Mouse (Mus musculus): ENCODE data around the gene Tfap2c. TPM values are rescaled to one million over a fixed set of nuclear protein-coding genes. Genes with fewer than 3 reads are reported as not detected.

The Tfap2c gene
- polyA plus RNA-seq, 1 experiment from 2014 or later = 35.8 TPM

DNA sequence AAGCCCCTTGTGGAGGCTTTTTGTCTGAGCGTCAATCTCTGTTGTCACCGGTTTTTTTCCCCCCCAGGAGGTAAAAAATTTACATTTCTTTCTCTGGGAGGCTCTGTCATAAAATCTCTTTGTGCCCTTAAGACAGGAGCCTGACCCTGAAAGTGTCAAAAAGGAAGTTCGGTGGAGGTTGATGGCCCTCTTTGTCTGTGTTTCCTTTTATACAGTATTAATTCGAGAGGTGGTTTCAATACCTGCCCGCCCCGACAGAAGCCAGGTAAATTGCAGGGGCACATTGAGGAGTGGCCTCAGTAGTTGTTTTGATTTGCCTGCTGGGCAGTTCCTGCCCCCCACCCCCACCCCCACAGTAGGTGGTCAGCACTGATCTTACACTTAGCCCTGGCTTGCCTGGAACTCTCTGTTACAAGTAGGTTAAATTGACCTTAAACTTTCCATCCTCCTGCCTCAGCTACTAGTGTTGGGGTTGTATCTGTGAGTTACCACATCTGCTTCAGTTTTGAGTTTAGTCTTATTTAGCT is 4.7 kb upstream of the Tfap2c start:
- Histone ChIP-seq H3K27me3 (peaks cover 80% of the 10 kb centered on the region), H3K9ac (no peak overlapping the region), H3K9me3 (no peaks in the 10 kb centered on the region; the same call in 1 of the 2 replicates), H3K4me2 (no peak overlapping the region), H3K4me1 (peaks cover 24% of the 10 kb centered on the region), H3K27ac (no peak overlapping the region), H3K4me3 (replicated peaks) (no peak overlapping the region), H3K36me3 (replicated peaks) (no peaks in the 10 kb centered on the region)
- 12% methylated on average over 6 of the region's 6 CpGs for WGBS
- no peak for ATAC-seq (ENCODE audit: low FRiP score)

DNA sequence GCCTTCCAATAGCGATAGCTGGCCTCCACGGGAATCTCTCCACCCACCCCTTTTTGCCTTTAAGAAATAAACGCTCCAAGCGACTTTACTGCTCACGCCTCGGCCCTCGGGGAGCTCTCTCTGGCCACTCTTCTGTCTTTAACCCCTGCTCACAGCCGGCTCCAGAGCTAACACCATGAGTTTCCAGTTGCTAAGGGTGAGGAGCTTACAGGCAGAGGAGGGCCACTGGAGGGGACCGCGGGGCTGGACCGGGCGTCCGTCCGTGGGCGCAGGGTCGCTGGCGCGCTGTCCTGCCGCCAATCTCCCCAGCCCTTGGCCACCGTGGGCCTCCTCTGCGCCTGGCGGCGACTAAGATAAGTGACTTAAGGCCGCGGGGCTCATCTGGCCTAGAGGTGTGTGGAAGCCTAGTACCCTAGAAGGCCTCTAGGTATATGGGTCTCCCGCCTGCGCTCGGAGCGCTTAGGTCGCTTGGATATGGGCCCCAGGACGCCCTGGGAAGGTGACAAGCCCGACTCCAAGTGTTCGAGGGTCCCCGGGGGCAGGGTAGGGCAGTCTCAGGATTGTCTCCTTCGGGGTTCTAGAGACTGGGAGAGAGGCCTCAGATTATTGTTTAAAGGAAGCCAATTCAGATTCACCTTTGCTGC is 3.7 kb upstream of the Tfap2c start:
- WGBS = 6% methylated on average over 35 of the region's 35 CpGs
- H3K27me3 ChIP-seq = peaks cover 90% of the 10 kb centered on the region
- H3K9ac ChIP-seq = no peak overlapping the region
- H3K36me3 ChIP-seq (replicated peaks) = no peaks in the 10 kb centered on the region
- no peaks in the 10 kb centered on the region for H3K9me3 ChIP-seq
- no peak overlapping the region for H3K4me2 ChIP-seq
- H3K4me3 ChIP-seq (replicated peaks) = no peak overlapping the region
- H3K4me1 ChIP-seq = peaks cover 33% of the 10 kb centered on the region
- H3K27ac ChIP-seq = no peak overlapping the region
- no peak for ATAC-seq (ENCODE audit: low FRiP score)

DNA sequence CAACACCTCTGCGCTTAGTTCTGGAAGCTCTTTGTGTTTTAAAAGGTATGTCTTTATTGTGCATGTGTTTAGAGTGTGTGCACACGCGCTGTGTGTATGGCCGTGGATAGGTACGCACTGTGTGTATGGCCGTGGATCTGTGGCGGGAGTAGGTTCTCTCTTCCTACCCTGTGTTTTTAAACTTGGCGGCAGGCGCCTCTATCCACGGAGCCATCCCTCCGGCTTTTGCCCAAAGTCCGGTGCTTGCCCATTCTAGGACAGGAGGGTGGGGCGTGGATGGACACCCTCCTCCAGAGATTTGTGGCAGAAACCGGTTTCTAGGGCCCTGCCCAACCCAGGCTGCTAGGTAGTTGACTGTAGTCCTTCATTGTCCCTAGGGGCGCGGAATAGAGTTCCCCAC is 2.8 kb upstream of the Tfap2c start:
- Histone ChIP-seq H3K4me1 (peaks cover 42% of the 10 kb centered on the region), H3K36me3 (replicated peaks) (no peaks in the 10 kb centered on the region), H3K9ac (no peak overlapping the region), H3K27me3 (peaks cover 95% of the 10 kb centered on the region), H3K27ac (no peak overlapping the region), H3K4me2 (no peak overlapping the region), H3K4me3 (replicated peaks) (peak overlapping the region; percentile 28; the same call in 1 of the 2 replicates), H3K9me3 (no peaks in the 10 kb centered on the region)
- no peak for ATAC-seq (ENCODE audit: low FRiP score)
- WGBS = 15% methylated on average over 16 of the region's 16 CpGs

DNA sequence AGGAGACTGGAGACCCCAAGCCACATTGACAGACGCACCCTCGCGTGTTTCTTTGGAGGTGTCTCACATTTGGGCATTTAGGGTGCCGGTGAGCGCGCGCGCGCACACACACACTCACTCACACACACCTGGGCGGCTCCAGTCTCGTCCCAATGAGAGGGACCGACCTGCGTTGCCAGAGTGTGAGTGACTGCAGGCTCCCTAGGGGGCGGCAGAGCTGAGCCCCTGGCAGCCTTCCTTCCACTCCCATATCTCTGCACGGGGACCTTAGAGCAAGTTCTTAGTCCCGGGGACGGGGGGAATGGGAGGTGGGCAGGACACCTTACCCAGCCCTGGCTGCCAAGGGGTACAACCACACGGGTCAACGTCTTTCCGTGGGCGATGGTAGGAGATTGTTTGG is 2.3 kb upstream of the Tfap2c start:
- WGBS = under 1% methylated on average over 21 of the region's 21 CpGs
- H3K9ac ChIP-seq = 0 out of 2 replicates have a peak overlapping the region, but pooled peaks have one; percentile 12
- peak overlapping the region; percentile 49 for H3K4me2 ChIP-seq

DNA sequence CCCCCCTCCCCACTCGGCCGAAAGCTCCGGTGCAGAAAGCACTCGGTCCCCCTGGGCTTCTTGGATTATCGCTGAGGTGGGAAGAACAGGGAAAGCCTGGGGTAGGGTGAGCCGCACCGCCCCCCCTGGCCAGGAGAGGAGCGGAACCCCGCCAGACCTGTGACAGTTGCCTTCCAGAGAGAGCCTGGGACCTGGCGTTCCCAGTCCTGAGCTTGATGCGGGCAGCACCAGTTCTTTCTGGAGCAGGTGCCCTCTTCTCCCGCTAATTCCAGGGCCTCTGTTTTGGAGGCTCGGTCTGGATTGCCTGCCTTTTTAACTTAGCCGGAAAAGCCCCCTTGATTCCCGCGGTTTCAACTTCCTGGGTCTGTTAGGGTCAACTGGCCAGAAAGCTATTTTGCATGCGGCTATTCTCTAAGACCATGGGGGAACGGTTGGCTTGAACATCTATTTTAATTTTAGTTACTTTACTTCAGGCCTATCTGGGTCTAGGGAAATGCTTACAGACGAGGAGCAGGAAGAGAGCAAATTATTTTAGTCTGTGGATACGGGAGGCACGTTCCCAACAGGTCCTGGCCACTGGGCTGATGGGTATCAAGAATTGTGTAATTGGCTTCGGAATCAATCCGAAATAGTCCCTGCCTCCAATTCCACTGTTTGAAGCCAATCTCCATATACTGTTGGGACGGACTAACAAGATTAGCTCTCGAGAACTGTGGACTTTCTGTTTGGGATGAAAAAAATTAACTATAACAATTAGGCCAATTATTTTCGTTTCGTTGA is 1.4 kb upstream of the Tfap2c start:
- Histone ChIP-seq H3K9ac (0 out of 2 replicates have a peak overlapping the region, but pooled peaks have one; percentile 12), H3K4me1 (peaks cover 53% of the 10 kb centered on the region)

More for the DNA sequence above, 2.3 kb upstream of the Tfap2c start:
- Histone ChIP-seq H3K27me3 (peaks cover 94% of the 10 kb centered on the region), H3K4me1 (peaks cover 46% of the 10 kb centered on the region), H3K36me3 (replicated peaks) (no peaks in the 10 kb centered on the region), H3K9me3 (no peaks in the 10 kb centered on the region), H3K27ac (no peak overlapping the region), H3K4me3 (replicated peaks) (peak overlapping the region; percentile 28)
- ATAC-seq (ENCODE audit: low FRiP score) = no peak; the same call in 1 of the 2 replicates

DNA sequence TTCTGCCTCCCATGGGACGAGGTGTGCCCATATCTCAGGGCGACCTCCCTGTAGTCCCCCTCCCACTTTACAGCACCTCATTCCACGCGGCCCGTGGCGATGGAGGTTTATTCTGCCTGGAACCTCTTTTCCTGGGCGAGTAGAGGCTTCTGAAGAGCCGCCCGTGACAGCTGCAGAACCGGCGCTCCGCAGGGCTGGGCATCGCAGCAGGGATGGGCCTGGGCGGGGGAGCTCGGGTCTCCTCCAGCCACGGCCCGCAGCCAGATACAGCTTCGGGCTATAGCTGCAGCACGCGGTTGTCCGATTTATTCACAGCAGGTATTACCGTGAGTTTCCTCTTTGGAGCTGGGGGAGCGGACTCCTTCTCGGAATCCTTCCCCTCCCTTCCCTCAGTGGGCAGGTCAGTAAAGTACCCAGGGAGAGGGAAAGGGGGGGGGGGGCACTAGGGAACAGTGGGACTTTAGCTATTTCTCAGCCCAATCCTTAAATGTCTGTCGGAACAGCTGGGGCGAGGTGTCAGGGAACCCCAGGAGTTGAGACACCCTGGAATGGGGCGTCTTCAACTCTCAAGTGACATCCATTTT is 629 bp upstream of the Tfap2c start:
- no peaks in the 10 kb centered on the region for H3K36me3 ChIP-seq (replicated peaks)
- H3K27me3 ChIP-seq = peaks cover 96% of the 10 kb centered on the region
- H3K9me3 ChIP-seq = no peaks in the 10 kb centered on the region
- H3K4me3 ChIP-seq (replicated peaks) = peak overlapping the region; percentile 54
- peak; percentile 37 for ATAC-seq (ENCODE audit: low FRiP score)
- peaks cover 61% of the 10 kb centered on the region for H3K4me1 ChIP-seq
- WGBS = 1% methylated on average over 27 of the region's 27 CpGs
- peak overlapping the region; percentile 75 for H3K4me2 ChIP-seq
- no peak overlapping the region; the same call in 1 of the 2 replicates for H3K9ac ChIP-seq
- no peak overlapping the region for H3K27ac ChIP-seq

More for the DNA sequence above, 1.4 kb upstream of the Tfap2c start:
- ATAC-seq (ENCODE audit: low FRiP score) = no peak
- no peaks in the 10 kb centered on the region for H3K9me3 ChIP-seq
- WGBS = 5% methylated on average over 21 of the region's 27 CpGs
- H3K27ac ChIP-seq = no peak overlapping the region
- H3K4me3 ChIP-seq (replicated peaks) = peak overlapping the region; percentile 28
- peaks cover 95% of the 10 kb centered on the region for H3K27me3 ChIP-seq
- no peaks in the 10 kb centered on the region for H3K36me3 ChIP-seq (replicated peaks)
- H3K4me2 ChIP-seq = peak overlapping the region; percentile 75

DNA sequence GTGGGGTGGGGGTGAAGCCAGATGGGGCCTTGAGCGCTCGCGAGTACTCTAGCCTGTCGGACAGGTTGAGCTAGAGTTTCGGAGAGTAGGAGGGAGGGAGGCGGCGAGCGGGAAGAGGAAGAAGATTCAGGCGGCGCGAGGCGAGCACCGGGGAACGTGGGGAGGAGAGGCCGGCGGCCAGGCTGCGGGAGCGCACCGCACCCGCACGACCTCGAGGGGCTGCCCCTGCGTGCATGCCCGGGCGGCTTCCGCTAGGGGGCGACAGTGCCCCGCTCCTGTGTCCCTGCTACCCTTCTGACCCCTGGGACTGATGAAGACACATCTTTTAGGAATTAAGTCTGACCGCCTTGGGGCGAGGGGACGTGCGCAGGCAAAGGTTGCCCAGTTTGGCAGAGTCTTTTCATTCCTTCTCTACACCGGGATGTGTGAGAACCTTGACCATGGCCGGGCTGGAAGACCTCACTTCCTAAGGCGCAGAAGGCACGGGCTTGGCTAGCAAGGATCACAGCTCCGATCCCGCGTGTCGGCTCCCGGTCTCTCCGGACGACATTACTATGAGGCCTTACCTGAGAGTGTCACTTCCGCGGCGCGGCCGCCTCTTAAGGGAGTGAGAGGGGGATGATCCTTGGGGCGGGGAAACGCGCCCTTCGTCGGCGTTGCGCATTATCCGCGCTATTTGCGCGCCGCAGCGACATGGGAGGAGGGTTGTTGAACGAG is 1.1 kb downstream of the Tfap2c start:
- Histone ChIP-seq H3K36me3 (replicated peaks) (no peaks in the 10 kb centered on the region), H3K4me2 (peak overlapping the region; percentile 75), H3K27me3 (peaks cover 94% of the 10 kb centered on the region), H3K4me1 (peaks cover 70% of the 10 kb centered on the region), H3K4me3 (replicated peaks) (peak overlapping the region; percentile 54), H3K27ac (peak overlapping the region; percentile 66; the same call in 1 of the 2 replicates), H3K9me3 (no peaks in the 10 kb centered on the region), H3K9ac (peak overlapping the region; percentile 71)
- peak; percentile 62 for ATAC-seq (ENCODE audit: low FRiP score)
- under 1% methylated on average over 62 of the region's 62 CpGs for WGBS

DNA sequence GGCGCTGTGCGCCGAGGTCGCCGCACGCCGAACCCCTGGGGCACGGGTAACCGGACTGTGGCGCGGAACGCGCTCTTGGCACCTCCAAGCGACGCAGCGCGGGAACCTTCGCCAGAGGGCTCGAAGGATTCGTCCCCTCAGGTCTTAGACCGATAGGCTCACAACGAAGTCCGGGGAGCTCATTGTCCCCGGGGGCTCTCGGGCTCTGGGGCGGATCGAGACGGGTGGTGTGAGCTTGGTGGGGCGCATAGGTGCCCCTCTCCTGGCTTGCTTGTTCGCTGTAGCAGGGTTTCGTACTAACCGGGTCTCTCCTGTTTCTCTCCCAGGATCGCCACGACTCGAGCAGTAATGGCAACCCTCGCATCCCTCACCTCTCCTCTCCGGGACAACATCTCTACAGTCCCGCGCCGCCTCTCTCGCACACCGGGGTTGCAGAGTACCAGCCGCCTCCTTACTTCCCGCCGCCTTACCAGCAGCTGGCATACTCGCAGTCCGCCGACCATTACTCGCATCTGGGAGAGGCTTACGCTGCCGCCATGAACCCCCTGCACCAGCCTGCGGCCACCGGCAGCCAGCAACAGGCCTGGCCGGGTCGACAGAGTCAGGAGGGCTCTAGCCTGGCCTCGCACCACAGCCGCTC is 1.8 kb downstream of the Tfap2c start:
- Histone ChIP-seq H3K9me3 (no peaks in the 10 kb centered on the region), H3K4me2 (peak overlapping the region; percentile 75), H3K4me1 (peaks cover 70% of the 10 kb centered on the region), H3K9ac (peak overlapping the region; percentile 71), H3K27me3 (peaks cover 94% of the 10 kb centered on the region), H3K36me3 (replicated peaks) (peaks cover 3% of the 10 kb centered on the region; the same call in 1 of the 2 replicates), H3K27ac (peak overlapping the region; percentile 66; the same call in 1 of the 2 replicates), H3K4me3 (replicated peaks) (peak overlapping the region; percentile 54)
- under 1% methylated on average over 57 of the region's 57 CpGs for WGBS
- ATAC-seq (ENCODE audit: low FRiP score) = no peak

DNA sequence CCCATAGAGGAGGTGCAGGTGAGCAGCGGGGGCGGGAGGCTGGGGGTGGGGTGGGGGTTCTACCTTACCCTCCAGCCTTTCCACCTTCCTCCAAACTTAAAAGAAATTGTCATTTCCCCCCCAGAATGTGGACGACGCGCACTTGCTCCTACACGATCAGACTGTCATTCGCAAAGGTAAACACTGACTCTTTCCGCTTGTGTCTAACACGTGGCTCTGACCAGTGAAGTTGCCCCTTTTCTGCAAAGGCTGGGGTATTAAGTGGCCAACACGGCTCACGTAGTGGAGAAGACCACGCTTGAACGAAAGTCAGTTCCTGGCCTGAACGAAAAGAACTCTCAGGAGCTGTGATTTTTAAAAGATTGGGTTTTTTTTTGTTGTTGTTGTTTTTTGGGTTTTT is 2.5 kb downstream of the Tfap2c start:
- ATAC-seq (ENCODE audit: low FRiP score) = no peak
- peak overlapping the region; percentile 54 for H3K4me3 ChIP-seq (replicated peaks)
- H3K36me3 ChIP-seq (replicated peaks) = peaks cover 8% of the 10 kb centered on the region; the same call in 1 of the 2 replicates
- H3K27ac ChIP-seq = 0 out of 2 replicates have a peak overlapping the region, but pooled peaks have one; percentile 66
- peaks cover 94% of the 10 kb centered on the region for H3K27me3 ChIP-seq
- H3K4me1 ChIP-seq = peaks cover 71% of the 10 kb centered on the region
- peak overlapping the region; percentile 75 for H3K4me2 ChIP-seq
- no peaks in the 10 kb centered on the region for H3K9me3 ChIP-seq
- WGBS = 2% methylated on average over 14 of the region's 14 CpGs
- peak overlapping the region; percentile 71 for H3K9ac ChIP-seq

DNA sequence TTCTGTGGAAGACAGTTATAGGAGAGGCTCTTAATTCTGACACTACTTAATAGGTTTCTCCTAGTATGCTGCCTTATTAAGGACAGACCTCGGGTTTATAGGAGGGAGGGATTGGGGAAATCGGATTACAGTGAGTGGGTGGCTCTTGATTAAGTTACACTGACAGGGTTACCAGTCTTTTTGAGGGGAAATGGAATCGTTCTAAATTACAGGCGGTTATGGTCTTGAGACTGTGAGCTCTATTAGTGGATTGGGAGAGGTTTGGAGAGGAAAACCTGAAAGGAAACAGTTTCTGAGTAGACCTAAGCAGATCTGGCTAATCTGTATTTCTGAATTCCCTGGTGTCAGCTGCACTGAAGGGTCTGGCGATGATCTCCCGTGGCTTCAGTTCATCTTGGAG is 3.3 kb downstream of the Tfap2c start:
- H3K9me3 ChIP-seq = no peaks in the 10 kb centered on the region
- H3K9ac ChIP-seq = peak overlapping the region; percentile 43; the same call in 1 of the 2 replicates
- H3K27ac ChIP-seq = peak overlapping the region; percentile 33; the same call in 1 of the 2 replicates
- peaks cover 8% of the 10 kb centered on the region; the same call in 1 of the 2 replicates for H3K36me3 ChIP-seq (replicated peaks)
- no peak for ATAC-seq (ENCODE audit: low FRiP score)
- H3K4me2 ChIP-seq = peak overlapping the region; percentile 75
- H3K4me1 ChIP-seq = peaks cover 67% of the 10 kb centered on the region
- H3K4me3 ChIP-seq (replicated peaks) = peak overlapping the region; percentile 54
- peaks cover 91% of the 10 kb centered on the region for H3K27me3 ChIP-seq
- WGBS = under 1% methylated on average over 6 of the region's 6 CpGs

DNA sequence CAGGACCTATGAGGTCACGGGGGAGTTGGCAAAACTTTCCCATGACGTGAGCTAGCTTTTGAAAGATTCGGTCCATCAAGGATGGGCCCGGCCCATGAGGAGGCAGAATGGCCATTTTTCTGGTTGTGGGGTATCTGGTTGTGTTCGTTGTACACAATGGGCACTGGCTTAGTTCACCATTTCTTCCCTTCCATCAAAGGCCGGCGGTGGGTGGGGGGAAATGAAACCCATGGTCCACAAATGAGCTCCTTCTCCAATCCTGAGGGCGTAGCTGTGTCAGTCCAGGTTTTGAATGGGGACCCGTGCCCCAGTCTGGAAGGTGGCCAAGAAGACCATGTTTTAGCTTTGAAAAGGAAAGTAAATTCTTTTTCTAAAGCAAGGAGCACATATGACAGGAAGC is 4.8 kb downstream of the Tfap2c start:
- peak overlapping the region; percentile 75 for H3K4me2 ChIP-seq
- 39% methylated on average over 9 of the region's 9 CpGs for WGBS
- peaks cover 66% of the 10 kb centered on the region for H3K4me1 ChIP-seq
- no peak for ATAC-seq (ENCODE audit: low FRiP score)
- peaks cover 8% of the 10 kb centered on the region; the same call in 1 of the 2 replicates for H3K36me3 ChIP-seq (replicated peaks)
- H3K9me3 ChIP-seq = no peaks in the 10 kb centered on the region
- peak overlapping the region; percentile 69 for H3K27ac ChIP-seq
- no peak overlapping the region for H3K9ac ChIP-seq
- H3K27me3 ChIP-seq = peaks cover 83% of the 10 kb centered on the region
- H3K4me3 ChIP-seq (replicated peaks) = no peak overlapping the region

All from forebrain, embryonic 12.5 days (tissue).